Mouse (Mus musculus) CH12.LX (cell line): ENCODE measurements around the gene Mgat5.

ENCODE experiments used
- BHLHE40 ChIP-seq: IDR thresholded peaks from 2 replicates; pipeline ENCODE4 v1.6.1; 2011; ENCODE audit warnings: mild to moderate bottlenecking, low read depth, low read length, improper control_type of control experiment
- CHD1 ChIP-seq: IDR thresholded peaks from 2 replicates; pipeline ENCODE4 v1.6.1; 2012; ENCODE audit warnings: low read depth, low read length, improper control_type of control experiment, inconsistent platforms
- CHD2 ChIP-seq: IDR thresholded peaks from 2 replicates; pipeline ENCODE4 v1.6.1; 2011; ENCODE audit warnings: low read length, improper control_type of control experiment
- CTCF ChIP-seq, 2 experiments: IDR thresholded peaks in 1 of 2; conservative IDR thresholded peaks in 1 of 2; 2 replicates each; pipeline ENCODE4 v1.5.1; 2011 to 2012; ENCODE audit warnings: low read depth in 2 of 2, low read length in 2 of 2, improper control_type of control experiment in 1 of 2, inconsistent platforms in 1 of 2, mild to moderate bottlenecking in 1 of 2, moderate library complexity in 1 of 2
- EP300 ChIP-seq: IDR thresholded peaks from 2 replicates; pipeline ENCODE4 v1.6.1; 2011; ENCODE audit warnings: low read length, improper control_type of control experiment
- ETS1 ChIP-seq: conservative IDR thresholded peaks from 2 replicates; pipeline ENCODE4 v1.6.1; 2012; ENCODE audit warnings: low read depth, mild to moderate bottlenecking, inconsistent platforms, low read length, improper control_type of control experiment, moderate library complexity
- GABPA ChIP-seq: IDR thresholded peaks from 2 replicates; pipeline ENCODE4 v1.6.1; 2012; ENCODE audit warnings: low read depth, low read length, improper control_type of control experiment, inconsistent platforms; ENCODE audit not compliant: insufficient replicate concordance
- MAX ChIP-seq: IDR thresholded peaks from 2 replicates; pipeline ENCODE4 v1.6.1; 2011; ENCODE audit warnings: low read length, improper control_type of control experiment
- MAZ ChIP-seq: IDR thresholded peaks from 2 replicates; pipeline ENCODE4 v1.6.1; 2012; ENCODE audit warnings: low read depth, mild to moderate bottlenecking, inconsistent platforms, low read length, improper control_type of control experiment, moderate library complexity
- MEF2A ChIP-seq: IDR thresholded peaks from 2 replicates; pipeline ENCODE4 v1.6.1; 2014; ENCODE audit warnings: low read depth, mild to moderate bottlenecking, inconsistent platforms, low read length, improper control_type of control experiment, borderline replicate concordance
- POLR2A ChIP-seq: IDR thresholded peaks from 2 replicates; pipeline ENCODE4 v1.6.1; 2011; ENCODE audit warnings: low read depth, mild to moderate bottlenecking, improper control_type of control experiment, low read length
- RAD21 ChIP-seq: IDR thresholded peaks from 2 replicates; pipeline ENCODE4 v1.6.1; 2011; ENCODE audit warnings: low read depth, mild to moderate bottlenecking, low read length, improper control_type of control experiment, moderate library complexity
- SMC3 ChIP-seq: IDR thresholded peaks from 2 replicates; pipeline ENCODE4 v1.6.1; 2011; ENCODE audit warnings: low read depth, low read length, improper control_type of control experiment
- UBTF ChIP-seq: IDR thresholded peaks from 2 replicates; pipeline ENCODE4 v1.6.1; 2012; ENCODE audit warnings: low read depth, mild to moderate bottlenecking, inconsistent platforms, low read length, improper control_type of control experiment, moderate library complexity

- TF ChIP-seq MEF2A (no peak), CHD2 (no peak), POLR2A (no peak), EP300 (no peak), CTCF (conservative IDR thresholded peaks at IDR 0.05 in 1 of 2, IDR thresholded peaks at IDR 0.05 in 1 of 2; ENCODE audit: low read depth in 2 of 2, low read length in 2 of 2) (no peak), BHLHE40 (no peak), MAZ (no peak), UBTF (no peak), MAX (no peak), ETS1 (no peak), GABPA (no peak), SMC3 (no peak), RAD21 (no peak), CHD1 (no peak)
Observed at GRCm38 (mm10) chr1:127205501-127206019, 745 bp downstream of the Mgat5 start.
